Mouse (Mus musculus): ENCODE results near the gene Fam243.

Fam243 gene

GRCm38 (mm10) chr16:92321341-92321740 is at the start of gene Fam243:
Gene Fam243, minus strand, starts transcription at chr16:92321441.
- in situ Hi-C loops (cut with MboI): no loop called here

DNA sequence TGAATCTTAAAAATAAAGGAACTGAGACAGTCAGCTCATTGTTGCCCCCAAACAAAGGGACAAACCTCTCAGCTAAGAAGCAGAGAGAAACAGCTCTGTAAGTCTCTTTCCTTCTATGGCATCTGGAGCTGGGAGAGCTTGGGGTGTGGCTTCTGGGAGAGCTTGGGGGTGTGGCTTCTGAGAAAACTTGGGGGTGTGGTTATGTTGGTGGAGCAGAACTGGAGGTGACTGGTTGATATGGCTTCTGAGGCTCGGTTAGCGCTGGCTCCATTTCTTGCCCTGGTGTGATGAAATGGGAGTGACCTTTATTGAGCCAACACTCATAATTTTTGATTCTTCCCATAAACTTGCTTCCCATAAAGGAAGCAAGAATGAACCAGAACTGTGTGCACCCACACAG is 48.0 kb upstream of the Fam243 start:
- in situ Hi-C loops (cut with MboI): no loop called here

DNA sequence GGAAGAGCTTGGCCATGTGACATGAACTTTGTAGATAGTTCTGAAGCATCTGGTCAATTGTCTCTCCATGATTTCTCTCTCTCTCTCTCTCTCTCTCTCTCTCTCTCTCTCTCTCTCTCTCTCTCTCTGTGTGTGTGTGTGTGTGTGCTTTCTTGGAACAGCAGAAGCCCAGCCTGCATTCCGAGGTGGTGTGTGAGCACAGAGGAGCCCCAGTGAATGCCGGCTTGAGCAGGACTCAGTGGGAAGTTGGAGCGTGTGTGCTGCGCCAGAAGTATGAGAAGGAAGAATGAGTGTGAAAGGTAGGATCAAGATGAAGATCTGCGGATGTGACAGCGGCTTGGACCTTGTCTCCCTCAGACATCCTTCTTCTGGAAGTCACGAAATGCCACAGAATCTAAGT is 44.2 kb upstream of the Fam243 start:
- in situ Hi-C loops (cut with MboI): no loop called here

GRCm38 (mm10) chr16:92360711-92361110 is 39.5 kb upstream of the Fam243 start:
- in situ Hi-C loops (cut with MboI): no loop called here

DNA sequence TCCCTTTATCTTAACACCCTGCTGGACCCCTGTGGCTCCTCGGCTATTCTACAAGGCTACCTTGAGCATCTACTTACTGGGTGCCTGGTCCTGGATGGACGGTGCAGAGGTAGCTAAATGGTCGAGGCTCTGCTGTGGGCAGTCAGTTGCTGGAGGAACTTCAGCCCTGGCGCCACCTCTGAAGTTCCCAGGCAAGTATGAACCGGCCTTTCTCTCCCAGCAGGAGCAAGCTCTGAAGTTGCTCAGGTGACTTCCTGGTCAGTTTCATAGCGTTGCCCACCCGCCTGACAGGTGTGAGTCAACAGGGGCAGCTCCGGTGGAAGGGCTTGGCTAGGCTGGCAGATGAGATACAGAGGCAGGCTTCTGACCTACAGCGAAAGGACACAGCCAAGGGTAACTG is 38.0 kb upstream of the Fam243 start, which contains the start of gene Kcne1:
Kcne1 (minus strand) TSS at position 240 of the 400 bp plus-strand sequence.
- in situ Hi-C loops (cut with MboI): no loop called here

- in situ Hi-C loops (cut with MboI): no loop called here
These were observed 37.5 kb upstream of the Fam243 start for GRCm38 (mm10) chr16:92358734-92359133.

DNA sequence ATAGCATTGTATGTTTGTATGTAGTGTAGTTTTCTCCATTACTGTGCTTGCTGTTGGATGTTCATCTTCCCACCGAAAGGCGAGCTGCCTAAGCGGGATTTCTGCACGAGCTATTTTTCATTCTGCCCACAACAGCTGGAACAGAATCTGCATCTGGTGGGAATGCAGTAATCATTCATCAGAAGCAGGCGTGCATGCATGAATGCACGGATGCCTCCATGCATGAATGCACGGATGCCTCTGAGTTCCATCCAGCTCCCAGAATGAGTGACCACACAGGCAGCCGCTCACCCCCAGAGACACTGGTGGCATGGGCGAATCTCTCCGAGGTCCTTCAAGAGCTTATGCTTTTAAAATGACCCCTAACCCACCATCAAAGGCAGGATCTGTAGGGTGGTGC is 36.3 kb upstream of the Fam243 start:
- in situ Hi-C loops (cut with MboI): no loop called here

- in situ Hi-C loops (cut with MboI): no loop called here
These were observed 35.8 kb upstream of the Fam243 start for GRCm38 (mm10) chr16:92357023-92357422.

GRCm38 (mm10) chr16:92355982-92356381 is 34.7 kb upstream of the Fam243 start:
- in situ Hi-C loops (cut with MboI): no loop called here

DNA sequence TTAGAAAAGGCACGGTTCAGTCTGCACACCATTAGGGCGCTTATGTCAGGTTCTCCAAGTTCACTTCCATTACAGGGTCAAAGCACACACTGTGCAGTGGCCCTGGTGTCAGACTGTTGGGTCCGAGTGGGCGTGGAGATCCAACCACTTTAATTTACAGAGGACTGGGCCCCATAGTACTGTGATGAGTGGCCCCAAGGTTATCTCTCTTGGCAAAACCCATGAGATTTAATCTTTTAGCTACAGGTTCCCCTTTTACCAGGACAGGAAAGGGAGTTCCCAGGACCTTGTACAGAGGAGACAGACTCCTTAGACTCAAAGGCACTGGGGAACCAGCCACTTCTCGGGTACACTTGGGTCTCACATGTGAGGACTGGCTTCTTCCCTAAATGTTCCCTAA is 34.1 kb upstream of the Fam243 start:
- in situ Hi-C loops (cut with MboI): no loop called here

DNA sequence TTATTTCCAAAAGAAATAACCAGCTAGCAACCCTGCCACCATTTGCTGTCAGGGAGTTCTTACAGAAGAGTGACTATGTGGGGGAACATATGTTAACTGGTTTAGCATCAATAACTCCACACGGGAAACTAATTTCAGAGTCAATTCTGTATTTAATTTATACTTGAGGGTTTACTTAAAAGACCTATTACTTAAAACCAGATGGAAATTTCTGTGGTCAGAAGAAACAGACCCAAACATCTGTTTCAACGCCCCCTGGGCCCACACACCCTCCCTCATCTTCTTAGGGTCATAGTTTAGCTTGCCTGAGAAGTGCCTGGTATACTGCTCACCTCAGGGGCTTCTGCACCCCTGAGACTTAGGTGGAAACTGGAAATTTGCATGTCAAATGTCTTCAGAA is 32.7 kb upstream of the Fam243 start:
- in situ Hi-C loops (cut with MboI): no loop called here

- in situ Hi-C loops (cut with MboI): no loop called here
These were observed 32.1 kb upstream of the Fam243 start for GRCm38 (mm10) chr16:92353295-92353694.

- in situ Hi-C loops (cut with MboI): no loop called here
These were observed 27.7 kb upstream of the Fam243 start for GRCm38 (mm10) chr16:92348941-92349340.

DNA sequence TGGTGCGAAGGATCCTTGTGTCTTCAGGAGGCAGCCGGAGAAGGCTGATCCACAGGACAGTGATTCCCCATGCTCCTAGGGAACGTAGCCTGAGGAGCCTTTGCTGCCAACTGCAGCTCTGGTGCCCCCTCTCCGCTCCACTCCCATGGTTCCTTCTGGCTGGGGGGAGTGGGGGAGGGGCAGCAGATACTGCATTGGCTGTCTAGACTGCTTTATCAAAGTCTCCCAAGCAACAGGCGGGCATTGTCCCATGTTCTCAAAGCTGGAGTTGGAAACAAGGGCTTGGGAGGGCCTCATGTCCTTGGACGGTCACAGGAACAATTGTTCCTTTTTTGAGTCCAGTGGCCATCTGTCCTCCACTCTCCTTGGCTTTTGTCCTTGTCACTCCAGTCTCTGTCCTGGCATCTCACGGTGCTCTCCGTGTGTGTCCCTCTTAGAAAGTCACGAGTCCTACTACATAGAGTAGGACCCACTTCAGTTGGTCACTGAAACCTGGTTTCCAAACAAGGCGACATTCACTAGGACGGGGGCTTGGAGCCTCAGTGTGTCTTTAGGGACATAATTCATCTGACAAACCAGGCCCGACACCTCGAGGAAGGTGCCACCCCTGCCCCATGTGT is 25.2 kb upstream of the Fam243 start:
- in situ Hi-C loops (cut with MboI): no loop called here

- in situ Hi-C loops (cut with MboI): no loop called here
These were observed 23.9 kb upstream of the Fam243 start for GRCm38 (mm10) chr16:92345177-92345576.

DNA sequence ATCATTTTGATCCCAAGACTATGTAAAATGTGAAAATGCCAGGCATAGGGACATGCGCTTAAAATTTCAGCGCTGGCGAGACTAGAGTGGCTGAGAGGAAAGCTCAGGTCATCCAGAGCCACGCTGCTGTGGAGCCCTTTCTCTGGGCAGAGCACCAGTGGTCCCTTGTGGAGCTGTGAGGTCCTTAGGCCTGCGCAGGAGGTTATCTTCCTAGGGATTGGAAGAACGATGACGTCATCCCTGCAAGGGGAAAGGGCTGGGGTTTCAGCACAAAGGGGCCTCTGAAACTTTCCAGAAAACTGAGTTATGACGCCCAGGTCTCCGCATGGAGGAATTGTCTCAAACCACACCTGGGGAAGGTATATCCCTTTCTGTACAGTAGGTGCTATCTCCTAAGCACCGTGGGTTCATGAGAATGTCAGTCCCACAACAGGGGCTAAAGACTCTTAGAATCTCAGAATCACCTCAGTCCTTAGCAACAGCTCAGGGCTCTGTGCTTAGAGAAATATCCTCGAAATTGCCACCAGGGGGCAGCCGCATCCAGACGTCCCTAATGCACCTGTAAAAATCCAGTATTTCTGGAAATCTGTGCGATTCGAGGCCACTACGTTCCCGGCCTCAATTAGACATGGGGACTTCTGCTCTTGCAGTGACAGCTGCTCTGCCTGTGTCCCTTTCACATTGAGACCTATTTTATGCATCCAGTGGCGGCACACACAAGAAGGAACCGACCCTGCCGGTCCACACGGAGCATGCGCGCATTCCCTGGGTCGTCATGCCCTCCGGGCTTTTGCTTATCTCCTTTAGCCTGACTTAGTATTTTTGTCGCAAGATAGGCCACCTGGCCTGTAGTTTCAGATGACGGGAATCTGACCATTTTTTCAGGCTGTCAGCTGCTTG is 19.6 kb upstream of the Fam243 start:
- in situ Hi-C loops (cut with MboI): no loop called here

- in situ Hi-C loops (cut with MboI): no loop called here
These were observed 15.0 kb upstream of the Fam243 start for GRCm38 (mm10) chr16:92336280-92336679.

DNA sequence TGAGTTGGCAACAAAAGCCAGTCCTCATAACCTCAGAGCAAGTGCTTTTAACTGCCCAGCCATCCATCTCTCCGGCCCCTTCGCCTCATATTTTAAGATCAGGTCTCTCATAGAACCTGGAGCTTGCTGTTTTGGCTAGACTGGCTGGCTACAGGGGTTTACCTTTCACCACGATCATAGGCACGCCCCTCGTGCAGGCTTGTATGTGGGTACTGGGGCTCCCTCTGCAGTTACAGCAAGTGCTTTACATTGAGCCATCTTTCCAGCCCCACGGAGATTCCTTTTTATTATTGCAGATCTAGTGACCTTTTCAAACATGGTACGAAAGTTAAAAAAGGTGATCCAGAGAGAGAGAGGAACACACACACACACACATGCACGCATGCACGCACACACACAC is 13.4 kb upstream of the Fam243 start:
- in situ Hi-C loops (cut with MboI): no loop called here

- in situ Hi-C loops (cut with MboI): no loop called here
These were observed 9.7 kb upstream of the Fam243 start for GRCm38 (mm10) chr16:92330966-92331365.

- in situ Hi-C loops (cut with MboI): no loop called here
These were observed 6.7 kb upstream of the Fam243 start for GRCm38 (mm10) chr16:92327911-92328310.

DNA sequence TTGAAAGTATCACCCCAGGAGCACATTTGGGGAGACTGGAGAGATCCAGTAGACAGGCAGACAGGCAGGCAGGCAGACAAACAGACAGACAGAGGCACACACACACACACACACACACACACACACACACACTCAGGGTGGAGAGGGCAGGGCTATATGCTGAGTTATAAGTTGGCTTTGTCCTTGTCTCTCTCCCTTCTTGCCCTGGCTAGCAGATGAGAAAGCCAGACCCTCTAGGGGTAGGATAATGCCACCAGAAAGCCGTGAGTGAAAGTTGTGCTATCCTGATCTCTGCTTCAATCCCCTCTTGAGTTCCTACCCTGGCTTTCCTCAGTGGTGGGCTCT is 3.8 kb upstream of the Fam243 start:
- in situ Hi-C loops (cut with MboI): no loop called here

GRCm38 (mm10) chr16:92324309-92325061 is 3.2 kb upstream of the Fam243 start:
- in situ Hi-C loops (cut with MboI): no loop called here

GRCm38 (mm10) chr16:92320361-92320760 is 880 bp downstream of the Fam243 start:
- in situ Hi-C loops (cut with MboI): no loop called here
